Mouse (Mus musculus): Measurements from ENCODE around the gene Fzr1. TPM values are rescaled to one million over a fixed set of nuclear protein-coding genes. Genes with fewer than 3 reads are reported as not detected.

The Fzr1 gene
- polyA plus RNA-seq, 1 experiment, result 47.8 TPM

DNA sequence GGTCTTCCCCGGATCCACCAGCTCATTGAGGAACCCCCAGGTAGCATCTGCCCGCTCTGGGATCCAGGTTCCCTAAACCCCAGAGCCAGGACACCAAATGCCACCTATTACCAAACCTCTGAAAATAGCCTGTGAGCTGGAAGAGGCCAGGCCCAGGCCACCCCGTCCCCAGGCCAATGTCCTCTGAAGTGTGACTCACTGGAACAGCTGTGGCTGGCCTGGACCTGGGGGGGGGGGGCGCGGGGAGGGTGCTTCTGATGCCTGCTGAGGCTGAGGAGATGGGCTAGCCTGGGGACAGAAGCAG is 43.4 kb upstream of the Fzr1 start:
- no peak overlapping the region for H3K9ac ChIP-seq (ENCODE audit: low read depth, poor library complexity, severe bottlenecking)
- H3K4me3 ChIP-seq (ENCODE audit: low read depth, low read length), result no peak overlapping the region
- H3K9me3 ChIP-seq (replicated peaks; ENCODE audit: control insufficient read depth, insufficient read depth, low read length, poor library complexity, severe bottlenecking), result no peaks in the 10 kb centered on the region
- peaks cover 14% of the 10 kb centered on the region for H3K4me1 ChIP-seq (ENCODE audit: control insufficient read depth, insufficient read depth, low read length)
- TF ChIP-seq EP300 (IDR thresholded peaks at IDR 0.05; ENCODE audit: insufficient read depth, low read depth, low read length) (no peak), POLR2A (IDR thresholded peaks at IDR 0.05; ENCODE audit: insufficient read depth, low read length) (no peak), CTCF (IDR thresholded peaks at IDR 0.05; ENCODE audit: low read depth, low read length) (no peak)
- H3K27me3 ChIP-seq (ENCODE audit: control insufficient read depth, insufficient read depth, low read length, poor library complexity, severe bottlenecking), result no peaks in the 10 kb centered on the region
- no peak overlapping the region for H3K27ac ChIP-seq (ENCODE audit: insufficient read depth, low read length)
- H3K36me3 ChIP-seq (ENCODE audit: control insufficient read depth, insufficient read depth, low read length, poor library complexity, severe bottlenecking), result no peaks in the 10 kb centered on the region

DNA sequence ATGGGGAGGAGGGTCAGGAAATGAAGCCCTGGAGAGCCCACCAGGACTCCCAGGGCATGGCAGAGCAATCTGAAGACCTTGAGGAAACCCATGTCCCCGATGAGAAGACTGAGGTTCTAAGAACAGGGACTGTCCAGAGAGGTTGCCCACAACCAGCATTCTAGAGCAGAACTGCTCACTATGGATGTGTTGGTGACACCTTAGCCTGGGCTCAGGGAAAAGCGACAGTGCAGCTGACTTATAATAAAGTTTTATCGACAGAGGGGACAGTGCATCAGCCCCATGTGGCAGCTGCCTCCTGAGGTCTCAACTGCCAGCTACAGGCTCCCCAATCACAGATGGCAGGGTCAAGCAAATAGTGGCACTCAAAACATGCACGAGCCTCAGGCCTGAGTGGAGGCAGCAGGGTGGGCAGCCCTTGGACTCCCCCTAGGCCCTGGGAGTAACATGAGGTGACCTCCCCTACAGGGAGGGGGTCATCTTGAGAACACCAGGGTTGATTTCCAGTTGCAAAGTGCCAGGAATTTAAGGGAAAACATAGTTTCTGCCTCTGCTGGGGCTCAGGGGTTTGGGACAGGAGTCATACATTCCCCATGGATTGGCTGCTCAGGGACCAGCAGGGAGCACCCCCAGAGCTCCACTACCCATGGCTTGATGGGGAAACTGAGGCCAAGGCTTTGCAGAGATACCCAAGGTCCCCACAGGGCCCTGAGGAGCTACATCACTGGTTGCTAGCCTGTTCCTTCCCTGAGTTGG is 42.9 kb upstream of the Fzr1 start:
- H3K4me3 ChIP-seq (ENCODE audit: low read depth, low read length), result no peak overlapping the region
- H3K9me3 ChIP-seq (replicated peaks; ENCODE audit: control insufficient read depth, insufficient read depth, low read length, poor library complexity, severe bottlenecking), result no peaks in the 10 kb centered on the region
- H3K27me3 ChIP-seq (ENCODE audit: control insufficient read depth, insufficient read depth, low read length, poor library complexity, severe bottlenecking), result no peaks in the 10 kb centered on the region
- no peak for TF ChIP-seq POLR2A (IDR thresholded peaks at IDR 0.05; ENCODE audit: insufficient read depth, low read length)
- no peak for TF ChIP-seq CTCF (IDR thresholded peaks at IDR 0.05; ENCODE audit: low read depth, low read length)
- no peaks in the 10 kb centered on the region for H3K36me3 ChIP-seq (ENCODE audit: control insufficient read depth, insufficient read depth, low read length, poor library complexity, severe bottlenecking)
- no peak overlapping the region for H3K9ac ChIP-seq (ENCODE audit: low read depth, poor library complexity, severe bottlenecking)
- no peak overlapping the region for H3K27ac ChIP-seq (ENCODE audit: insufficient read depth, low read length)
- peaks cover 14% of the 10 kb centered on the region for H3K4me1 ChIP-seq (ENCODE audit: control insufficient read depth, insufficient read depth, low read length)

DNA sequence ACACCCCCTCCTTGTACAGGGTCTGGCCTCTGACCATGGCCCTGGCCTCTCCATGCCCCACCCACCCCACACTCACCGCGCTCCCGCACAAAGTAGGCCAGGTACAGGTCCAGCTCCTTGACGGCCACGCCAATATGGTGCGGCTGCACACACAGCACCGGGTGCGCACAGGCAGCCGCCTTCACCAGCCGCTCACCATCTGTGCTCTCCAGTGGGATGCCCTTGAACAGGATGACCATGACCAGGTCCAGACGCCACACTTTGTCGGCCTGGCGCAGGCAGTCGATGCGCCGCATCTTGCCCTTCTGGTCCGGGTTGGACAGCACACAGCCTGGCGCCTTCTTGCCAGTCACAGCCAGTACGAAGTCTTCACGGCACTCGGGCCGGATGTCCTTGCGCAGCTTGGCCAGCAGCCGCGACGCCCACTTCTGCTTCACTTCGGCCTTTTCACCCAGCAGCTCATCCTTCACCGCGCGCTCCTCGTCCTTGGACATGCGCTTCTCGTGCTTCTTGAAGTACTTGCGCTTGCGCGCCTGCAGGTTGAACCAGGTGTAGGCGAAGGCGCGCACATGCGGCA is 42.0 kb upstream of the Fzr1 start:
- Histone ChIP-seq H3K9ac (ENCODE audit: low read depth, poor library complexity, severe bottlenecking) (no peak overlapping the region), H3K27ac (ENCODE audit: insufficient read depth, low read length) (no peak overlapping the region), H3K36me3 (ENCODE audit: control insufficient read depth, insufficient read depth, low read length, poor library complexity, severe bottlenecking) (no peaks in the 10 kb centered on the region), H3K27me3 (ENCODE audit: control insufficient read depth, insufficient read depth, low read length, poor library complexity, severe bottlenecking) (no peaks in the 10 kb centered on the region), H3K4me3 (ENCODE audit: low read depth, low read length) (peak overlapping the region; percentile 22; the same call in 1 of the 2 replicates), H3K9me3 (replicated peaks; ENCODE audit: control insufficient read depth, insufficient read depth, low read length, poor library complexity, severe bottlenecking) (no peaks in the 10 kb centered on the region), H3K4me1 (ENCODE audit: control insufficient read depth, insufficient read depth, low read length) (peaks cover 22% of the 10 kb centered on the region)
- TF ChIP-seq EP300 (IDR thresholded peaks at IDR 0.05; ENCODE audit: insufficient read depth, low read depth, low read length), result no peak
- no peak for TF ChIP-seq CTCF (IDR thresholded peaks at IDR 0.05; ENCODE audit: low read depth, low read length)
- TF ChIP-seq POLR2A (IDR thresholded peaks at IDR 0.05; ENCODE audit: insufficient read depth, low read length), result no peak

DNA sequence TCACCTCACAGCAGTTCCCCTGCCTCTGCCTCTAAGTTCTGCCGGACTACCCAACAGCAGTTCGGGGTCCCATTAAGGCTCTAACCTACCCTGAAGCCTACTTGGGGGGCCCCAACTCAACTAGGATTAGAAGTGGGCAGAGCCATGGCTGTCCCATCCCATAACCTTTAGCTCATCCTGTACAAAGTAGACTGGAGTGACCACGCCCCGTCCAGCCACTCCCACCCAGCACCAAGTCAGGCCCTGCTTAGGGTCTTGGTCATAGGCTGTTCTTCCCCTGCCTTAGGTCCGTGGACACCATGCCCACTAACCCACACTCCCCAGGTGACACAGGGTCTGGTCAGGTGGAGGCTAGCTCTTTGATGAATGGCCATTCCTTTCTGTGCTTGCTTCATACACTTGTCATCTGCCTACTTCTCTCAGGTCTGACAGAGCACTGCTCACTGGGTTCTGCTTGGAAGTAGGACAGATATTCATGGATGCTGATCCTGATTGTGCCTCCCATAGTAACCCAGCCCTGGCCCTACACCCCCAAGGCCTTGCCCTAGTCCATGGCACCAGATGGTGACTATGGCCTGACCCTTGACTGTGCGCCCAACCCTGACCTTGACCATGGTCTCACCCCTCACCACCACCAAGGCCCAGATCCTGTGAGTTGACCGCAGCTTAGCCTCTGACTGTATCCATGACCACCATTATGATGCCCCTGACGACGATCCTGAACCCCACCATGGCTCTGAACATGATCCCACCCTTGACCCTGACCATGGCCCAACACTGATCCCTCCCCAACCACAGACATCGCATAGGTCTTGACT is 41.0 kb upstream of the Fzr1 start:
- H3K9ac ChIP-seq (ENCODE audit: low read depth, poor library complexity, severe bottlenecking), result no peak overlapping the region
- TF ChIP-seq POLR2A (IDR thresholded peaks at IDR 0.05; ENCODE audit: insufficient read depth, low read length) (no peak), CTCF (IDR thresholded peaks at IDR 0.05; ENCODE audit: low read depth, low read length) (no peak), EP300 (IDR thresholded peaks at IDR 0.05; ENCODE audit: insufficient read depth, low read depth, low read length) (no peak)
- no peak overlapping the region for H3K27ac ChIP-seq (ENCODE audit: insufficient read depth, low read length)
- H3K9me3 ChIP-seq (replicated peaks; ENCODE audit: control insufficient read depth, insufficient read depth, low read length, poor library complexity, severe bottlenecking), result no peaks in the 10 kb centered on the region
- H3K36me3 ChIP-seq (ENCODE audit: control insufficient read depth, insufficient read depth, low read length, poor library complexity, severe bottlenecking), result no peaks in the 10 kb centered on the region
- no peaks in the 10 kb centered on the region for H3K27me3 ChIP-seq (ENCODE audit: control insufficient read depth, insufficient read depth, low read length, poor library complexity, severe bottlenecking)
- H3K4me3 ChIP-seq (ENCODE audit: low read depth, low read length), result no peak overlapping the region
- peaks cover 25% of the 10 kb centered on the region for H3K4me1 ChIP-seq (ENCODE audit: control insufficient read depth, insufficient read depth, low read length)

DNA sequence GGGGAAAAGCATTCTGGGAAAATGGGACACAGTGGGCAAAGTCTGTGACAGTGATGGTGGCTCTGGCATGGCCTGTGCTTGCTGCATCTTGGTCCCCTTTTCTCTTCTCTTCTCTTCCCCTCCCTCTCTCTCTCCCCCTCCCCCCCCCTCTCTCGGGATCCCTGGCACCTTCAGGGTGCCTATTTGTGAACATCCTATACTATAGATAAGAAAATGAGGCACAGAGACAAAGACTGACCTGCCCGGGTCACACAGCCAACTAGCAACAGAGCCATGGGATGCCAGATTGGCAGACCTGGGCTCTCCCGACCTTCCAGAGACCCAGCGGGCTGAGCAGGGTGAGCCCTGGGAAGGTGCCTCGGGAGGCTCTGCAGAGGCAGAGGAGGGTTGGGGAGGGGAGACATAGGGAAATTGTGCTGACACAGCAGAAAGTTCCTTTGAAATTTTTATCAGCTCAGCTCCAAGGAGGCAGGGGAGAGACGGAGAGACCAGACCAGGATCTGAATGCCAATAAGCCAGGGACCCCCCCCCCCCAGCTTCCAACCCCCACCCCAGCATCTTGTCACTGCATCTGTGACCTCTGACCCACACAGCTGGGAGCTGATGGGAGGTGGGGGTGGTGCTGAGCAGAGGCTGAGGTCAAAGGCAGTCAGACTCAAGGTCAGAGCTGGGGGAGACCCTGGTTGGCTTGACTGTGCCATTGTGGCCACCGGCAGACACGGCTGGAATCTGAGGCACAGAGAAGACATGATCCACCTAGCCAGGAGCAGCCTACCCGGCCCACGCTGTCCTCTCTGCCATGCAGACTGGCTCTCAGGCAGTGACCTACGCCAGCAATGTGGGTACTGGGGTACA is 40.1 kb upstream of the Fzr1 start:
- no peak overlapping the region for H3K4me3 ChIP-seq (ENCODE audit: low read depth, low read length)
- H3K9me3 ChIP-seq (replicated peaks; ENCODE audit: control insufficient read depth, insufficient read depth, low read length, poor library complexity, severe bottlenecking), result no peaks in the 10 kb centered on the region
- H3K9ac ChIP-seq (ENCODE audit: low read depth, poor library complexity, severe bottlenecking), result no peak overlapping the region
- H3K36me3 ChIP-seq (ENCODE audit: control insufficient read depth, insufficient read depth, low read length, poor library complexity, severe bottlenecking), result no peaks in the 10 kb centered on the region
- peaks cover 27% of the 10 kb centered on the region for H3K4me1 ChIP-seq (ENCODE audit: control insufficient read depth, insufficient read depth, low read length)
- H3K27ac ChIP-seq (ENCODE audit: insufficient read depth, low read length), result no peak overlapping the region
- no peaks in the 10 kb centered on the region for H3K27me3 ChIP-seq (ENCODE audit: control insufficient read depth, insufficient read depth, low read length, poor library complexity, severe bottlenecking)
- TF ChIP-seq EP300 (IDR thresholded peaks at IDR 0.05; ENCODE audit: insufficient read depth, low read depth, low read length) (no peak), POLR2A (IDR thresholded peaks at IDR 0.05; ENCODE audit: insufficient read depth, low read length) (no peak)
